Mouse (Mus musculus) heart, postnatal 0 days (tissue): ENCODE results near the gene Snx21.

Experiments
- CTCF ChIP-seq: IDR thresholded peaks from 2 replicates; pipeline ENCODE4 v1.5.1; 2016; ENCODE audit warnings: antibody characterized with exemption, control low read depth, low read depth
- EP300 ChIP-seq: IDR thresholded peaks from 2 replicates; pipeline ENCODE4 v1.6.1; 2016; ENCODE audit warnings: antibody characterized with exemption, low read depth

DNA sequence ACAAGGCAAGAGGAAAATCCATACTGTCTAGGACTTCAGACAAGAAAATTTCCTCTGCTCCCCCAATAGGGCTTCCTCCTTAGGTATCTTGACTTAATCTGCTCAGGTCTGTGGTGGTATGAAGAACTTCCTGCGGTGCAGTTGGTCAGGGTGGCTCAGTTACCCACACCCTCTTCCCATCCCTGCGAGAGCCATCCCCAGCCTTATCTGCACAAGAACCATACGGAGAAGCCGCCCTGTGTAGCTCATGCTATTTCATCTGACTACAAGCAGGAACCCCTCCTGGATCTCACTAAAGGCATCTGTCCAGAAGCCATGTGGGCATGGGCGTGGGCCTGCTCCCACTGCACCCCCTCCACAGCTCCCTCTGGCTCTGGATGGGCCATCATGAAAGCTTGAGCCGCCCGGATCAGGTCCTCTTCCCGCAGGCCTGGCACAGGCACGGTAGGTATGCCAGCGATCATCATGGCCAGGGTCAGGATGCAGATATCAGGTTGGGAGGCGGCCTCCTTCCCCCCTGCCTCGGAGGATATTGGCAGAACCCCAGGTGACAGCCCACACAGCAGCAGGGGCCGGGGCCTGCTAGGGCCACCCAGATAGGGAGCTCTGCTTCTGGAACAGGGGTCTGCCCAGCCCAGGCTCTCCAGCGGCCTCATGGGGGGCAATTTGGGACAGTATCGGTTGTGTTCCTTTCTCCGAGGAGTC, 41.7 kb downstream of the Snx21 start:
- no peak for TF ChIP-seq CTCF
- TF ChIP-seq EP300: no peak
